Mouse (Mus musculus): ENCODE data around the gene Pde12.
A peak's percentile ranks its signal among the peaks of the same experiment; 100 is the strongest.
"Not testable (repeated sequence)": the region's sequence is repeated elsewhere in the genome, so short reads cannot be mapped to it uniquely, and the experiment has no call there.

Gene Pde12

GRCm38 (mm10) chr14:26669292-26670073, at the start of gene Pde12:
Pde12 (minus strand) TSS chr14:26669883.
- peak; percentile 81 to 91 for DNase-seq (ENCODE audit: low spot score in 2 of 2)

DNA sequence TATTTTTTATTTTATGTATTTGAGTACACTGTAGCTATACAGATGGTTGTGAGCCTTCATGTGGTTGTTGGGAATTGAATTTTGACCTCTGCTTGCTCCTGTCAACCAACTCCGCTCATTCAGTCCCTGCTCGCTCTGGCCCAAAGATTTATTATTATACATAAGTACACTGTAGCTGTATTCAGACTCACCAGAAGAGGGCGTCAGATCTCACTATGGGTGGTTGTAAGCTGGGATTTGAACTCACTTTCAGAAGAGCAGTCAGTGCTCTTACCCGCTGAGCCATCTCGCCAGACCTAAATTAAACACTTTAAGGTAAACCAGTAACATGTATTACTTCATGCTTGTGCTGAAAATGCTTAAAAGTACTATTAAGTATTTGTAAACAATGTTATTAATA, 35.6 kb upstream of the Pde12 start:
- not testable (repeated sequence) for DNase-seq (ENCODE audit: low spot score in 2 of 2)

GRCm38 (mm10) chr14:26697912-26698311, 28.2 kb upstream of the Pde12 start:
- no peak for DNase-seq (ENCODE audit: low spot score in 2 of 2)

- DNase-seq (ENCODE audit: low spot score in 2 of 2) = no peak
Observed at GRCm38 (mm10) chr14:26692974-26693373, 23.3 kb upstream of the Pde12 start, which contains the start of gene Dnah12. Dnah12 (plus strand) TSS chr14:26693274.

- DNase-seq (ENCODE audit: low spot score in 2 of 2) = no peak
Observed at GRCm38 (mm10) chr14:26691363-26691762, 21.7 kb upstream of the Pde12 start.

DNA sequence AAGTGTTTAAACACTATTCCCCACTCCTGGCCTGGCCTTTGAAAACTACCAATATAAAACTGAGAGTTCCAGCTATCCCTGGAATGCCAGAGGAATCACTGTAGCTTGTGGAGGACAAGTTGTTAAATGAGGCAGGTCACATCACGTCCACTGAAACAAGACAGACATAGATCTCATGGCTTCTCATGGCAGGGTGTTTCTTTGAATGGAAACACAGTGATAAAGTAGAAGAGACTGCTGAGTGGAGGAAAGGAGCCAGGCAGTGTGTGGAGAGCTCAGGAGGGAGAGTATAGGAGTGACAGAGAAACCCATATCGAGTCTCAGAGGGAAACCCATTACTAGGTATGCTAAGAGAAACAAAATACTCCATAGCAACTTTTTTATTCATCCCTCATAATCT, 21.0 kb upstream of the Pde12 start:
- DNase-seq (ENCODE audit: low spot score in 2 of 2) = peak in 1 of 2 experiments; percentile 13

GRCm38 (mm10) chr14:26675791-26676190, 6.1 kb upstream of the Pde12 start:
- peak; percentile 35 to 67 for DNase-seq (ENCODE audit: low spot score in 2 of 2)

GRCm38 (mm10) chr14:26675371-26675770, 5.7 kb upstream of the Pde12 start:
- peak; percentile 48 to 79 for DNase-seq (ENCODE audit: low spot score in 2 of 2)

DNA sequence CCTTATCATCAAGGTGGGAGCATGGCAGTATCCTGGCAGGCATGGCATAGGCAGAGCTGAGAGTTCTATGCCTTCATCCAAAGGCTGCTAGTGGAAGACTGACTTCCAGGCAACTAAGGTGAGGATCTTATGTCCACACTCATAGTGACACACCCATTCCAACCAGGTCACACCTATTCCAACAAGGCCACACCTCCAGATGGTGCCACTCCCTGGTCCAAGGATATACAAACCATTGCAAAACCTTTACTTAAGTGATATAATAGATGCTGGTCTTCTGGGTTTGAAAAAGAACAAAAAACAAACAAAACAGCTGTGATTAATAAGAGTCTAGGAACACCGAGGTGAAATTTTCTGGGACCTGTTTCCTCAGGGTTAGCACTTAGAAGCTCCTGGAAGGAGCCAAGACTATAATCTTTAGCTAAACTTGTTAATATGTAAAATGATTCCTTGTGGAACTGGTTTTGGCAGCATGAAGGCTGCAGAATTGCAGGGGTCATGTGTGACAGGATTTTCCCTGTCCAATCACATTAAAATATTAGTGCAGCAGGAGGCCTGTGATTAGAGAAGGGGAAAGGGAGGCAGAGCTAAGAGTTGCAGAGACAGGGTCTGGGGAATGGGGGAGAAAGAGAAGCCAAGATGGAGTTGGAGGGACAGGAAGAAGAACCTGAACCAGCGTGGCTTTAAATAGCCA, 4.9 kb upstream of the Pde12 start:
- DNase-seq (ENCODE audit: low spot score in 2 of 2) = not testable (repeated sequence)

DNA sequence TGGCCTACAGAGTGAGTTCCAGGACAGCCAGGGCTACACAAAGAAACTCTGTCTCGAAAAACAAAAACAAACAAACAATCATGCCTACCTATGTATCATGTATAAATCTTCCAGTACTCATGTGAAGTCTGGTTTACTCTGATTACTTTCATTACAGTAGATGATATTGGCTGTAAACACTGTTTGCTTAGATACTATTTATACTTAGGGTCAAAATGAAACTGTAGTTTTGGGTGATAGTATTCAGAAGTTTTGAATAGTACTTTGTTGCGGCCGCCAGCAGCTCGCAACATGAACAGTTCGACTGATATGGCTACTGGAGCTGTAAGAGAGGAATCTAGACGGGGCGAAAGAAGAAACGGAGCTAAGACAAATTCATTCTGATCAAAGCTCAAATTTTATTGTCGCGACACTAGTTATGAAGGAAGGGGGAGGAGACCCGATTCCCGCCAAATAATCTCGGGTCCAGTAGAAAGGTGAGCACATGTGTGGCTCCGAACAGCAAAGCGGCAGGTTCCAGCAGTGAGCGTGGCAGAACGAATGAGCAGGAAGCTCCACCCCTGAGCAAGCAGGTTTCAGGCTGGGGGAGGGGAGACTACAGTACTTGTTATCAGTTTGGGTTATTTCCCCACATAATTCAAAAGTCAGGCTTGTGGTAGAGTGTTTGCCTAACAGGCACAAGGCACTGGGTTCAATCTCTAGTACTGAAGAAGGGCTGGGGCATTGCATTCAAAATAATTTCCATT, 2.4 kb upstream of the Pde12 start:
- DNase-seq (ENCODE audit: low spot score in 2 of 2) = not testable (repeated sequence)

DNA sequence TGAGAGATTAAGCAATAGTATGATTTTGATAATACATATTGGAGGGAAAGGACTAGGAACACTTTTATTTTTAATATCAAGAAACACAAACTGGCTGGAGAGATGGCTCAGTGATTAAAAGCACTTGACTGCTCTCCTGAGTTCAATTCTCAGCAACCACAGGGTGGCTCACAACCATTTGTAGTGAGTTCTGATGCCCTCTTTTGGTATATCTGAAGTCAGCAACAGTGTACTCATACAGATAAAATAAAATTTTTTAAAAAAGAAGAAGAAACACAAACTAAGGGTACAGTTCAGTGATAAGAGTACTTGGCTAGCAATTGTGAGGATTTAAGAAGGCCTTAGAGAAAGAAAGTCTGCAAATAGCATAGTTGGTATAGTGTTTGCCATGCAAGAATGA, 1.3 kb upstream of the Pde12 start:
- DNase-seq (ENCODE audit: low spot score in 2 of 2) = no peak

GRCm38 (mm10) chr14:26668371-26669291, 1.1 kb downstream of the Pde12 start:
- DNase-seq (ENCODE audit: low spot score in 2 of 2) = peak; percentile 52 to 82

- no peak for DNase-seq (ENCODE audit: low spot score in 2 of 2)
Observed at GRCm38 (mm10) chr14:26667991-26668370, 1.7 kb downstream of the Pde12 start.

DNA sequence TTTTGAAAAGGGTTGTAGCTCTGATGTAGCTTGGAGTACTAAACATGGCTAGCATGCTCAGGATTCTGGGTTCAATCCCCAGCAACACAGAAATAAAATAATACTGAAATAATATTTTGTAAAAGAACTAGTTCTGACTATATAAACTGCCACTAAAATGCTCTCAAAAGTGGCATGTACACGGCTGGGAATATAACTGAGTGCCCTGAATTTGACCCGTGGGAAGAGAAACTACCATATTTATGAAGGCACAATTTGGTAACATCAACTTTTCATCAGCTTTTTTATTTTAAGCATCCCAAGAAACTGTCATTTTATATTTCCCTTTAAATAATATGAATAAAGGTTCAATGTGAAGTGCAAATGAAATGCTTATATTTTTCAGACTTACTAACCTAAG, 5.8 kb downstream of the Pde12 start:
- no peak for DNase-seq (ENCODE audit: low spot score in 2 of 2)

DNA sequence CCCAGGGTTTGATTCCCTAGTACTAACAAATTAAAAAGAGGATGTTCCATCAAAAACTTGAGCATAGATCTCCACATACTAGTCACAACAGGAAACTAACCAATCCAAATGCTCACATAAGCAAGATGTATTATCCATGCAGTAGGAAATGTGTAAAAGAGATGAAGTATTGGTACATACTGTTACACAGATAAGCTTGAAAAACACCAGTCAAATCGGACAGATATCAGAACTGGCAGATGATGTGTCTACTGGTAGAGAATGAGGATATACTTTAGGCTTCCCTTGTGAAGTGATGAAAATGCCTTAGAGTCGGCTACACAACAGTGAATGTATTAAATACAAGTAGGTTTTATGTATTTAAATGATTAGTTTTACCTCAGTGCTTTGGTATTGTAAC, 7.2 kb downstream of the Pde12 start:
- DNase-seq (ENCODE audit: low spot score in 2 of 2) = no peak

- DNase-seq (ENCODE audit: low spot score in 2 of 2) = no peak
Observed at GRCm38 (mm10) chr14:26662016-26662415, 7.7 kb downstream of the Pde12 start.

GRCm38 (mm10) chr14:26660233-26660632, 9.4 kb downstream of the Pde12 start:
- DNase-seq (ENCODE audit: low spot score in 2 of 2) = no peak

- no peak for DNase-seq (ENCODE audit: low spot score in 2 of 2)
Observed at GRCm38 (mm10) chr14:26658178-26658577, 11.5 kb downstream of the Pde12 start.

DNA sequence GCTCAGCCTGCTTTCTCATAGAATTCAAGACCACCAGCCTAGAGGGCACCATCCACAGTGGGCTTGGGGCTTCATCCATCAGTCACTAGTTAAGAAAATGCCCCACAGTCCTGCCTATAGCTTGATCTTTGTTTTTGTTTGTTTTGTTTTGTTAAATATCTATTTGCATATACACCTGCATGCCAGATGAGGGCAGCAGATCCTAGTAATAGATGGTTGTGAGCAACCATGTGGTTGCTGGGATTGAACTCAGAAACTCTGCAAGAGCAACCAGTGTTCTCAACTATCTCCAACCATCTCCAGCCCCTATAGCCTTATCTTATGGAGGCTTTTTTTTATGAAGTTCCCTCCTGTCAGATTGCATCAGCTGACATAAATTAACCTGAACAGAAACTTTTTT, 17.8 kb downstream of the Pde12 start:
- no peak for DNase-seq (ENCODE audit: low spot score in 2 of 2)

DNA sequence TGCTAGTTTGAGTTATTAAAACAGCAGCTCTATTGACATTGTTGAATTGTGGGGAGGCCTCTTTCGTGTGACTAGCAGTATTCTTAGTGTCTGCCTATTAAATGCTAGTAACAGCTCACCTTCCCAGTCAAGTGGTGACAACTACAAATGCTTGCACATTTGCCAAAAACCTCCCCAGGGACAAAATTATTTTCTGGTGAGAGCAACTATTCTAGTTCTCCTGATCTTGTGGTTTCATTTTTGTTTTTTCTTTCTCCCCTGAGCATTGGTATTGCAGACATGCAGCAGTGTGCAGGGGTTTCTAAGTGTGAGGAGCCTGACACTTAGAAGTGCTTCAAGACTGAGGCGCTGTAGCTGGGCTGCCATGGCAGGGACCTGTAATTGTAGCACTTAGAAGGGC, 21.9 kb downstream of the Pde12 start:
- DNase-seq (ENCODE audit: low spot score in 2 of 2) = no peak

- no peak for DNase-seq (ENCODE audit: low spot score in 2 of 2)
Observed at GRCm38 (mm10) chr14:26645989-26646650, 23.6 kb downstream of the Pde12 start.

Data from spleen, postnatal 4 days (tissue).